Mouse (Mus musculus) gastrocnemius, postnatal 14 days (tissue): ENCODE data around the gene Pafah2. TPM values are rescaled to one million over a fixed set of nuclear protein-coding genes. Genes with fewer than 3 reads are reported as not detected.
"Not testable (repeated sequence)": the region's sequence is repeated elsewhere in the genome, so short reads cannot be mapped to it uniquely, and the experiment has no call there.

Experiments
- DNase-seq: peaks from one replicate; pipeline ENCODE4 v3.0.0; 2021; ENCODE audit warnings: mixed read lengths
- intact Hi-C: fragments of 180-260 bp; cut with DNase I; formaldehyde crosslinking; loops from one replicate; pipeline ENCODE4 v1.15.1; 2025; ENCODE audit warnings: low total_unique reads
- total RNA-seq, 2 experiments: library from RNA; stranded (reverse); gene quantifications; 2 replicates each; pipeline ENCODE4 v1.2.3; 2021

The Pafah2 gene
- total RNA-seq, 2 experiments from 2014 or later: 3.2 to 3.4 TPM

- intact Hi-C loops: loop anchor here (10.0 kb wide), 1 partner anchor 117 kb away; the partner anchor contains the start of gene Grrp1
- peak; percentile 38 for DNase-seq
Measured at GRCm38 (mm10) chr4:134371316-134371855, 24.7 kb upstream of the Pafah2 start.

GRCm38 (mm10) chr4:134372294-134372747 is 23.8 kb upstream of the Pafah2 start:
- intact Hi-C loops: loop anchor here (10.0 kb wide), 1 partner anchor 118 kb away; the partner anchor contains the start of gene Grrp1
- DNase-seq: peak; percentile 84

GRCm38 (mm10) chr4:134373295-134373694 is 22.8 kb upstream of the Pafah2 start:
- intact Hi-C loops: loop anchor here (10.0 kb wide), 1 partner anchor 118 kb away; the partner anchor contains the start of gene Grrp1
- DNase-seq: no peak

- intact Hi-C loops: loop anchor here (10.0 kb wide), 1 partner anchor 120 kb away; the partner anchor contains the start of gene Grrp1
- DNase-seq: no peak
Measured at GRCm38 (mm10) chr4:134374306-134374705, 21.8 kb upstream of the Pafah2 start.

GRCm38 (mm10) chr4:134378089-134378615 is 18.0 kb upstream of the Pafah2 start:
- intact Hi-C loops: loop anchor here (10.0 kb wide), 1 partner anchor 123 kb away; the partner anchor contains the start of gene Grrp1
- DNase-seq: no peak

GRCm38 (mm10) chr4:134379510-134379909 is 16.6 kb upstream of the Pafah2 start:
- intact Hi-C loops: loop anchor here (10.0 kb wide), 1 partner anchor 125 kb away; the partner anchor contains the start of gene Grrp1
- DNase-seq: no peak

GRCm38 (mm10) chr4:134383750-134384149 is 12.4 kb upstream of the Pafah2 start, which contains the start of gene Extl1:
Gene Extl1, minus strand, starts transcription at chr4:134383850.
- DNase-seq, intact Hi-C loops: not testable (repeated sequence)

- no peak for DNase-seq
- intact Hi-C loops: no loop called here
Measured at GRCm38 (mm10) chr4:134387268-134387667, 8.9 kb upstream of the Pafah2 start.

- intact Hi-C loops: no loop called here
- DNase-seq: peak; percentile 60
Measured at GRCm38 (mm10) chr4:134388397-134388796, 7.7 kb upstream of the Pafah2 start.

GRCm38 (mm10) chr4:134391636-134392035 is 4.5 kb upstream of the Pafah2 start:
- intact Hi-C loops: loop anchor here (5.0 kb wide), 1 partner anchor 124 kb away; no protein-coding TSS in a partner anchor
- no peak for DNase-seq

GRCm38 (mm10) chr4:134392595-134392994 is 3.5 kb upstream of the Pafah2 start:
- intact Hi-C loops: loop anchor here (5.0 kb wide), 1 partner anchor 125 kb away; no protein-coding TSS in a partner anchor
- DNase-seq: no peak

- no peak for DNase-seq
- intact Hi-C loops: loop anchor here (5.0 kb wide), 1 partner anchor 126 kb away; no protein-coding TSS in a partner anchor
Measured at GRCm38 (mm10) chr4:134393026-134393425, 3.1 kb upstream of the Pafah2 start.

- intact Hi-C loops: loop anchor here (2.0 kb wide), 1 partner anchor 84 kb away; no protein-coding TSS in a partner anchor
- DNase-seq: no peak
Measured at GRCm38 (mm10) chr4:134395142-134395541, 978 bp upstream of the Pafah2 start.

- intact Hi-C loops: no loop called here
- peak; percentile 59 for DNase-seq
Measured at GRCm38 (mm10) chr4:134397121-134397520, 1.0 kb downstream of the Pafah2 start.

GRCm38 (mm10) chr4:134397732-134398131 is 1.6 kb downstream of the Pafah2 start:
- intact Hi-C loops: no loop called here
- DNase-seq: no peak

- DNase-seq: no peak
- intact Hi-C loops: no loop called here
Measured at GRCm38 (mm10) chr4:134400206-134400605, 4.1 kb downstream of the Pafah2 start.

- intact Hi-C loops: no loop called here
- DNase-seq: peak; percentile 64
Measured at GRCm38 (mm10) chr4:134401181-134401661, 5.1 kb downstream of the Pafah2 start.

- no peak for DNase-seq
Measured at GRCm38 (mm10) chr4:134401856-134402570, 5.9 kb downstream of the Pafah2 start.

GRCm38 (mm10) chr4:134402571-134403262 is 6.6 kb downstream of the Pafah2 start:
- intact Hi-C loops: no loop called here
- peak; percentile 42 for DNase-seq

More at GRCm38 (mm10) chr4:134401856-134402570, 5.9 kb downstream of the Pafah2 start:
- intact Hi-C loops: no loop called here
